Mouse (Mus musculus) splenic B cell, adult 2 months (primary cell): ENCODE data around the gene Ganab.

Experiments used
- DNase-seq: peaks from one replicate; pipeline ENCODE4 v3.0.0-alpha.2; 2011; ENCODE audit warnings: low read depth, low spot score
- H3K27me3 ChIP-seq: 2 replicates; pipeline ENCODE4 v1.6.1; 2012; ENCODE audit warnings: mild to moderate bottlenecking, low read length, moderate library complexity, mixed read lengths; ENCODE audit not compliant: control insufficient read depth, poor library complexity, insufficient read depth, severe bottlenecking
- H3K36me3 ChIP-seq: 2 replicates; pipeline ENCODE4 v1.6.1; 2012; ENCODE audit warnings: mild to moderate bottlenecking, low read length, moderate library complexity, mixed read lengths; ENCODE audit not compliant: control insufficient read depth, poor library complexity, insufficient read depth, severe bottlenecking

The Ganab gene

DNA sequence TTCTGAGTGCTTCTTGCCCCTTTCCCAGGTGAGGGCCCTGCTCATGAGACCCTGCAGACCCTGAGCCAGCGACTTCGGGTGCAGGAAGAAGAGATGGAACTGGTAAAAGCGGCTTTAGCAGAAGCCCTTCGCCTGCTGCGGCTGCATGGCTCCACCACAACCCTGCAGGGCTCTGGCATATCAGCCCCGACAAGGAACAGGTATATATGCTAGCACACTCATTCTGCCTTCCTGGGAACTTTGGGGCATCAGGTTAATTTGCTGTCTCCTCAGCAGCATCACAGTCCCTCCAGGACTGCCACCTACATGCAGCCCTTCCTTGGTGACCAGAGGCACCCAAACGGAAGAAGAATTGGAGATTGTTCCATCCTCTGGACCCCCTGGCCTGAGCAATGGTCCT lies 32.9 kb downstream of the Ganab start:
- DNase-seq = no peak
- peaks cover 12% of the 10 kb centered on the region for H3K36me3 ChIP-seq
- no peaks in the 10 kb centered on the region for H3K27me3 ChIP-seq

DNA sequence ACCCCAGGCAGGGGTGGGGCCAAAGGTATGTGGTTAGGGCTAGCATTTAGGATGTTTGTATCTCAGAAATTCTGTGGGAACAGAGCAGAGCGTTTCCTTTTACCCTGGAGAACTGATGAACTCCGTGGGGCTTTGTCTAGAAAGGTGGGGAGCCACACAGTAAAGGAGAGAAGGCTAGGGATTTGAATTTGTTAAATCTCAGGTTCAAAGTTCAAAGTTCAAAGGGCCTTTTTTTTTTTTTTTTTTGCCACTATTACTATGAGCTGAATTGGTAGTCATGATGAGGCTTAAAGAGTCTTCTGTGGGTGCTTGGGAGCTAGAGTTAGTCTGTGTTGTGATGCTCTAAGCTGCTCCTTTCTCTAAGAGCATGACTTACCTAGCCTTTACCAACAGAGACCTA lies 38.9 kb downstream of the Ganab start:
- Histone ChIP-seq H3K27me3 (no peaks in the 10 kb centered on the region), H3K36me3 (peaks cover 13% of the 10 kb centered on the region)
- DNase-seq = no peak

DNA sequence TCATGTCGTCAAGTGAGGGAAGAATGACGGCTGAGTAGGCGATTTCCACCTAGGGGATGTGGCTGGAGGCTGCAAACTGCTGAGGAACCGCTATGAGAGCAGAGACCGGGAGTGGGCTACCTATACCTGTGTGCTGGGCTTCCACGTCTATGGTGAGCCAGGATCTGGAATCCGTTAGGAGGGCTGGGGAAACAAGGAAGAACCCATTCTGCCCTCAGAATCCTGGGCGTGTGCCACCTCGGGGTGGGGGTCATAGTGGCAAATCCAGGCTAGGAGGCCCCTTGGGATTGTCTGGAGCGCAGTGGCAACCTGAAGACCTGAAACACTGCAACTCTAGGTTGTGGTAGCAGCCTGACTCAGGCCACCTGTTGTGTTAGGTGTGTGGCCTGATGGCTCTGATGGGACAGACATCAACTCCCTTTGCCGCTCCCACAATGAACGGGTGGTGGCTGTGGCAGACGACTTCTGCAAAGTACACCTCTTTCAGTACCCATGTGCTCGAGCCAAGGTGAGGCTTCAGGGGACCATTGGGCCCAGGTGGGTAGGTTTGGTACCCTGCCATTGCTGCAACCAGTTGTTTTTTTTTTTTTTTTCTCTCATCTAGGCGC lies 42.8 kb downstream of the Ganab start:
- DNase-seq = no peak
- H3K27me3 ChIP-seq = no peaks in the 10 kb centered on the region
- peaks cover 9% of the 10 kb centered on the region for H3K36me3 ChIP-seq

DNA sequence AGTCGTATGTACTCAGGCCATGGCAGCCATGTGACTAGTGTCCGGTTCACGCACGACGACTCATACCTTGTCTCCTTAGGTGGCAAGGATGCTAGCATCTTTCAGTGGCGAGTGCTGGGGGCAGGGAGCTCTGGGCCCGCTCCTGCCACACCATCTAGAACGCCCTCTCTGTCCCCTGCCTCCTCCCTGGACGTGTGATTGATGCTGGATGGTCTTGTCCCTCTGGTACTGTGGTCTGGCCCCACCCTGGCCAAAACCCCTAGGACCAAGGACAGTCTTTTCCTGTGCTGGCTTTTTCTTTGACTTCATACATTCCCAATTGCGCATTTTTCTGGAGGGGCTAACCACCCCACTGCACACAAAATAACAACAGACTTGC lies 43.3 kb downstream of the Ganab start:
- H3K27me3 ChIP-seq = no peaks in the 10 kb centered on the region
- DNase-seq = no peak
- H3K36me3 ChIP-seq = peaks cover 9% of the 10 kb centered on the region

DNA sequence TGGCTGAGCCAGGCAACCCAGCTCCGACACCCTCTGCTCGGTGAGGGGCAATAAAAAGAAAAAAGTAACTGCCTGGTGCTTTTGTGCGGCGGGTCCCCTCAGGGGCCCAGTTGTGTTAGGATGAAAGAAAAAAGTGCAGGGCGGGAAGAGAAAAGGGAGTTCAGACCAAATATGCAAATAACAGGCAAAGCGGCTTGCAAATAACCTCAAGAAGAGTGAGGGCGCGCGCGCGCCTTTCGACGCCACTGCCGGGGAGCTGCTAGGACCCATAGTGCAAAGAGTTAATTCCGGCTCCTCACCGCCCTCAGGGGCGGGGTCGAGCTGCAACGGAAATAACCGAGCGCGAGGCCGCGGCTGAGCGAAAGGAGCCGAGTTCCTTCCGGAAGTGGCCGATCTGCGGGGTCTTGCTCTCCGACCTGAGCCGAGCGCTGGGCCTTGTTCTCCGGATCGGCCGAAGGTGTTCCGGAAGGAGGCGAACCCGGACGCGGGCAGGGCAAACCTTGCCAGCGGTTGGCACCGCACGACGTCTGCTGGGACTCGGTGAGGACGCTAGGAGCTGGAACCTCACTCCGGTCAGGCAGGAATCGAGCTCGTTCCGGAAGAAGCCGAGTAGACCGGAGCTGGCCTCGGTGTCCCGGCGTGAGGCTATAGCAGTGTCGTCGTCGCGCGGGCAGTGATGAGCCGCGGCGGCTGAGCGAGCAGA lies 43.8 kb downstream of the Ganab start, which contains the start of gene Mta2:
Gene Mta2 (plus strand): TSS at position 361 of the 703 bp plus-strand sequence.
- peak; percentile 98 for DNase-seq
- Histone ChIP-seq H3K27me3 (no peaks in the 10 kb centered on the region), H3K36me3 (peaks cover 9% of the 10 kb centered on the region)

DNA sequence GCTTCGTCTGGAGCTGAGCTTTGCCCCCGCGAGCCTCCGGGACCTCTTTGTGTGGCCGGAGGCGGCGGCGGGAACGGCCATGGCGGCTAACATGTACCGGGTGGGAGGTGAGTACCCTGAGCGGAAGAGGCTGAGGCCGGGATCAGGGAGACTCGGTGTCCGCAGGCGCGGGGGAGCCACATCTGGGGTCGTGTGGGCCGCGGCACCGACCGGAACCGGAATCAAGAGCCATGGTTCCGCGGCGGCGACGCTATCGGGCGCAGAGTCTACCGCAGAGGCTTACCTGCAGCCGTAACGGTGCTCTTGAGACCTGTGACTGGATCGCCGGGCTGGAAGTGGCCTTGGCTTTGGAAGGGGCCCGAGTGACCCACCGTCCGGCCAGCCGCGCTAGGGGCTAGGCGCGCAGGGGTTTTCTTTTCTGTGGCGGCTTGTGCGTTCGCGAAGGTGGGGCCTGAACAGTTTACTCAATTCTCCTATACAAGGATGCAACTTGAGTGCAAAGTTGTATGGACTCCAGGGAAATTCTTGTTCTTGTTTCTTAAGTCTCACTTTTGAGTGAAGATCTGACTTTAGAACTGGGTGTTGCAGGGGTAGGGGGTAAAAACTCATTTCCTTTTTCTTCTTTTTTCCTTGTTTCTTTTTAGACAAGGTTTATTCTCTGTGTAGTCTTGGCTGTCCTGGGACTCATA lies 44.5 kb downstream of the Ganab start:
- Histone ChIP-seq H3K36me3 (peaks cover 12% of the 10 kb centered on the region), H3K27me3 (no peaks in the 10 kb centered on the region)
- DNase-seq = peak; percentile 68

DNA sequence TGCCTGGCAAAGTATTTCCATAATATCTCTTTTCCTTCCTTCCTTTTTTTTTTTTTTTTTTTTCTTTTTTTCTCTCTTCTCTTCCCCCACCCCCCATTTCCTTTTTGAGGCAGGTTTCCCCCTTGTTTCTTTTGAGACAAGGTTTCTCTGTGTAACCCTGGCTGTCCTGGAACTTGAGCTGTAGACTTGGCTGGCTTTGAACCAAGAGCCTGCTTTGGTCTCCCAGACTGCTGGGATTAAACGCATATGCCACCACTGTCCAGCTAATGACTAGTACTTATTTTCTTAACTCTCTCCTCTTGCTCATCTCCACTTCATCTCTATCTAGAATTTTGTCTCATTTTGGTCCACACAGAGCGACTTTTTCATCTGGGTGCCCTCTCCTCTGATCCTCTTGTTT lies 45.2 kb downstream of the Ganab start:
- peaks cover 18% of the 10 kb centered on the region for H3K36me3 ChIP-seq
- no peaks in the 10 kb centered on the region for H3K27me3 ChIP-seq
- DNase-seq = no peak

DNA sequence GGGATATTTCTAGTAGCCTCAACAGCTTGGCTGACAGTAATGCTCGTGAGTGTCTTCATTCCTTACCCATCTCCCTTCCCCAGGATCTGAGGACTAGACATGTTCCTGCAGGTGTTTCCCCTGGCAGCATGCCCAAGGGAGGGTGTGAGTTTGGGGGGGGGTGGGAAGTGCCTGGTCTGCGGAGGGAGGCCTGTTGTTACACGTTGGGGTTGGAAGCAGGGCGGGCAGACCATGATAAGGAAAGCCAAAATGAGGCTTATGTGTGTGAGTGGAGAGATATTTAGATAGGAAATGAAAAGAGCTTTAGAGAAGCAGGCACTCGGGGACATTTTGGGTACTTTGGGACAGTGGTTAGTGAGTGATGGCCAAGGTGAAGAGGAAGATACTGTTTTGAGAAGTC lies 46.2 kb downstream of the Ganab start:
- no peak for DNase-seq
- Histone ChIP-seq H3K27me3 (no peaks in the 10 kb centered on the region), H3K36me3 (peaks cover 19% of the 10 kb centered on the region)

DNA sequence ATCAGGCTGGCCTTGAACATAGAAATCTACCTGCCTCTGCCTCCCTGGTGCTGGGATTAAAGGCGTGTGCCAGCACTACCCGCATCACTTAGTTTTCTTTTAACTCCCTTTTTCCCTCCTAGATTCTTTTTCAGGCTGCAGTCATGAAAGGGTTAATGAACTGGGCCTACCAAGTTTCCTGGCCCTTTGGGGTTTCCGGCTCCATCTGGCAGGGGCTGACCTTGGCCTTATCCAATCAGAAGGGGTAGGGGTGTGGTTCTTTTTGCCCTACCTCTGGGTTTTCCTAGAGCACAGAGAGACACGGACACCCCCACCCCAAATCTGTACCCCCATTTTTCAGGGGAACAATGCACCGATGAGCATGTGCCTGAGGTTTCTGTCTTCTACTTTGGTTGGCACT lies 46.9 kb downstream of the Ganab start:
- Histone ChIP-seq H3K36me3 (peaks cover 19% of the 10 kb centered on the region), H3K27me3 (no peaks in the 10 kb centered on the region)
- DNase-seq = peak; percentile 48

DNA sequence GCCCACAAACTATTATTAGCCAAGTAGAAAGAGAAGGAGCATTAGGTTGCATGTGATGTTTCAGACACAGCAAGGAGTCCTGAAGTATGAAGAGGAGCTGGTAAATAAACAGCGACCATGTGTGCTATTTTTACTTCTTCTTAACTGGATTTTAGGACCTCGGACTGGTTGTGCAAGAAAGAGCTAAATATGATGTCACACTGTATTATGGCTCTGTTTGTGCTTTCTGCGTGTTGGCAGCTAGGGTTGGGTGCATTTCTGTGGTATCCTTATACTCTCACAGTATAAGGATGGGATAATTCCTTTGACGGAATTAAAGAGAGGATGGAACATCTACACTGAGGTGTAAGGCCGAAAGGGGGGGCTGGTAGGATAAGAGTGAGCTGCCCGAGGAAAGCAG lies 47.4 kb downstream of the Ganab start:
- peaks cover 19% of the 10 kb centered on the region for H3K36me3 ChIP-seq
- DNase-seq = no peak
- no peaks in the 10 kb centered on the region for H3K27me3 ChIP-seq

DNA sequence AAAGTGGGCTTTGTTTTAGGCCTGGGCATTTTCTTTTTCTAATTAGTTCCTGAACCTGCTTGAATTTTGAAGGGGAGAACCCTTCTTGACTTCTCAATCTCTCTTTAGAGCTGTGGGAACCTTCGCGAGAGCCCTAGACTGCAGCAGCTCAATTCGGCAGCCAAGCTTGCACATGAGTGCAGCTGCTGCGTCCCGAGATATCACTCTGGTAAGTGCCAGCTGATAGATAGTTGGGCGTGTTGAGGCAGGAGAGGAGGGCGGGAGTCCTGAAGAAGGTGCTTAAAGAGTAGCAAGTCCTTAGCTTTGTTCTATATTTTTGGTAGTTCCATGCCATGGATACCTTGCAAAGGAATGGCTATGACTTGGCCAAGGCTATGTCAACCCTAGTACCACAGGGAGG lies 49.1 kb downstream of the Ganab start:
- H3K27me3 ChIP-seq = no peaks in the 10 kb centered on the region

DNA sequence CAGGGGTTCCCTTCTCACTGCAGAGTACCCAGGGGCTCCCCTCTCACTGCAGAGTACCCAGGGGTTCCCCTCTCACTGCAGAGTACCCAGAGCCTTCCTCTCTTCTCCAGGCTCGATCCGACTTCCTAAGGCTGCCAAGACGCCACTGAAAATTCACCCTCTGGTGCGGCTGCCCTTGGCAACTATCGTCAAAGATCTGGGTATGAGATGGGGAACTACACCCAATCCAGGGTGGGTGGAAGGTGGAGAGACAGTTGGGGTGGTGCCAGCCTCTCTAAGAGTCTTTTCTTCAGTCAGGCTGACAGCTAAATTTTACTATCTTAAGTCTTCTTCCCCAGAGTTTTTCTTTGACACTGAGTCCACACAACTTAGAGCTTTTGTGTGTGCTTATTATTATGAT lies 52.3 kb downstream of the Ganab start:
- Histone ChIP-seq H3K36me3 (peaks cover 28% of the 10 kb centered on the region), H3K27me3 (no peaks in the 10 kb centered on the region)
- no peak for DNase-seq

More for the DNA sequence above, 49.1 kb downstream of the Ganab start:
- peaks cover 32% of the 10 kb centered on the region for H3K36me3 ChIP-seq
- DNase-seq = no peak

DNA sequence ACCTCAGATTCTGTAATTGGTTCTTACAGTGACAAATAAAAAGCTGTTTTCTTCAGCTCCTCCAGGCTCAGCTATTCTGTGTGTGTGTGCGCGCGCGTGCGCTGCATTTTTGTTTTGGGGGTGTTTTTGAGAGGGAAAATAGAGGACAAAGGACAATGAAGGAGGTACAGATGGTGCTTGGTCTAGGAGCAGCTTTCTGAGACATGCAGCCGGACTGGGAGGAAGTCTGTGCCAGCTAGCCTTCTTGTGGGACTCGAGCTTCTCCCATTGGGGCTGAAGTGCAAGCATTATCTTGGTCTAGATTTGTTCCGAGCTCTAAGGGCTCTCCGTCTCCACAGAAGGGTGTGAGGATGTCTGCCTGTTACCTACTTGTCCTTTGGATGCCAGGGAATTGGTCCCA lies 54.4 kb downstream of the Ganab start:
- DNase-seq = no peak
- Histone ChIP-seq H3K36me3 (peaks cover 25% of the 10 kb centered on the region), H3K27me3 (no peaks in the 10 kb centered on the region)

DNA sequence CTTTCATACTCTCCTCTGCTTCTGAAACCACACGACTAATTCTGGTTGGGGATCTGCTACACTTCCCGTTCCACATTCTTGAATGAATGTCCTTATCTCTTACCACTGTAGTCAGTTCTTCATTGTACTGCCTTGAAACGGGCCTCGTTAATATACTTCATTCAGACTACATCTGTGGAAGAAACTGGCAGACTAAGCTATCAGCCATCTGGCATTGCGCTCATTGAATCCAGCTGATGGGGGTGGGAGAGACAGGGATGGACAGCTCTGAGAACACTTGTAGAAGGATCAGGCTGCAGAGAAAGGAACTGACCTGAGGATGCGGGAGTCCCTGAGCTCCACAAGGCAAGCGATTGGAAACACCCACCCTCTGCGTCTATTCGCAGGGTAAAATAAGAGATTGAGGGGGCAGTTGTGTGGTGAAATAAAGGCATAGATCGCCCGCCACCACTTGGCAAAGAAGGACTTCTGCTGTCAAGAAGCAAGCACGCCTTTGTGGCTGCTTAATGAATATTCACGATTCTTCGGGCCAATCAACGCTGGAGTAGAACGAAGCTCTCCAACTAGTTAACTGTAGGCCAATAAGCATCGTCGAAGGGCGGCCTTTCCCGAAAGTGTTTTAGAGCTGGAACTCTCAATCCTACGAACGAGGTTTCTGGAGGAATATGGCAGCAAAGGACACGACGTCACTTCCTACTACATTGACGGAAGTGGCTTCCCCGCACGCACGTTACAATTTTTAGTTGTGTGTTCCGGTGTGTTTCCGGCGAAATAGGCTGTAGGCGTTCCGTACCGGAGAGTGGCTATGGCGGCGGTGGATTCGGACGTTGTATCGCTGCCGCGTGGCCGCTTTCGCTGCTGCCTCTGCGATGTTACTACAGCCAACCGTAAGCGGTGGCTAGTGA lies 55.5 kb downstream of the Ganab start, which contains the start of gene Tut1:
Gene Tut1 (plus strand): TSS at position 713 of the 905 bp plus-strand sequence.
- Histone ChIP-seq H3K27me3 (no peaks in the 10 kb centered on the region), H3K36me3 (peaks cover 19% of the 10 kb centered on the region)
- DNase-seq = peak; percentile 97
